Mouse (Mus musculus): ENCODE data around the gene Phpt1. TPM values are rescaled to one million over a fixed set of nuclear protein-coding genes. Genes with fewer than 3 reads are reported as not detected.

Gene Phpt1
- total RNA-seq, 1 experiment: 29.9 TPM

DNA sequence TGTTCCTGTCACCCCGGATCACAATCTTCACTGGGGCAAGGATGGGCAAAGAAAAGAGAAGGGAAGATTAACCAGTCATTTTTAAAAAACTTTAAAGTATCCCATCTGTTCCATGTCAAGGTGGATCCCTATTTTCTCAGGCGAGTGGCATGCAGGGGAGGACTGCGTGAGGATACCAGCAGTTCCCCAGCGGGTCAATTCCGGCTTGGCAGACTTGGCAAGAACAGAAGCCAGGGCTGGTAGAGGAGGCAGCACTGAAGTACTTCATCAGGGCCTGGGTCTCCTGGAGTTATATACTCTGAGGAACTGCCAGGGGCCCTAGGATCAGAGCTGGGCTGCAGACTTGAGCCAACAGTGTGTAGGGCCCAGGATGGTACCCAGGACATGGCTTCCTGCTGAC is 27.5 kb upstream of the Phpt1 start:
- Histone ChIP-seq H3K27ac (ENCODE audit: insufficient read depth, low read depth, low read length, poor library complexity, severe bottlenecking) (no peak overlapping the region), H3K4me1 (ENCODE audit: control insufficient read depth in 2 of 2, insufficient read depth in 2 of 2, low read length in 2 of 2, poor library complexity in 1 of 2) (no peaks in the 10 kb centered on the region), H3K9me3 (ENCODE audit: control insufficient read depth, insufficient read depth, low read depth, low read length) (no peaks in the 10 kb centered on the region), H3K4me3 (ENCODE audit: insufficient read depth in 1 of 2, low read depth in 1 of 2, low read length in 2 of 2, poor library complexity in 1 of 2, severe bottlenecking in 1 of 2) (no peak overlapping the region), H3K9ac (ENCODE audit: insufficient read depth, low read depth, low read length, poor library complexity, severe bottlenecking) (no peak overlapping the region), H3K36me3 (ENCODE audit: control insufficient read depth, insufficient read depth, low read length, poor library complexity, severe bottlenecking) (peaks cover 24% of the 10 kb centered on the region; the same call in 1 of the 2 replicates)
- in situ Hi-C loops (cut with MboI; ENCODE audit: low sequenced_read_pairs in 2 of 2, unreplicated experiment in 2 of 2): no loop called here
- DNase-seq (ENCODE audit: low read depth, low spot score): no peak
- TF ChIP-seq HCFC1 (IDR thresholded peaks at IDR 0.05; ENCODE audit: borderline replicate concordance, insufficient read depth, low read length) (no peak), MAFK (IDR thresholded peaks at IDR 0.05; ENCODE audit: insufficient read depth, low read depth, low read length) (no peak), CHD2 (IDR thresholded peaks at IDR 0.05; ENCODE audit: low read depth, low read length) (no peak), ZC3H11A (IDR thresholded peaks at IDR 0.05; ENCODE audit: borderline replicate concordance, low read depth, low read length) (no peak), ZNF384 (IDR thresholded peaks at IDR 0.05; ENCODE audit: low read depth, low read length) (no peak)

DNA sequence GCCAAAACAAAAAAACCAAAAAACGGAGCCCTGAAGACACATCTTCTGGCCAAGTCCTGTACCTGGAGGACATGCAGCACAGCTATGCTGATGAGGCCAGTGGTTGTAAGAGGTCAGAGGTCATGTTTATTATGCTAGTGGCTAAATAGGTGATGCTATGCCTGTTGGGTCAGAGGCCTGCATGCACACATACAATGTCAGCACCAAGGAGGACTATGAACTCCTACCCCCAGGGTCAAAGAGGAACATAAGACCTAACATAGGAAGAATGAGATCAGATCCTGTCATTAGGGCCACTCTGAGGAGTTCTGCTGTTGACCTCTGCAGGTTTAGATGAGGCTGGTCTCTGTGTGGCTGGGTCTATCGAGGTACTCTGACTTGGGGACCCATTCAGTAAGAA is 25.0 kb upstream of the Phpt1 start:
- Histone ChIP-seq H3K27ac (ENCODE audit: insufficient read depth, low read depth, low read length, poor library complexity, severe bottlenecking) (no peak overlapping the region), H3K9ac (ENCODE audit: insufficient read depth, low read depth, low read length, poor library complexity, severe bottlenecking) (no peak overlapping the region), H3K9me3 (ENCODE audit: control insufficient read depth, insufficient read depth, low read depth, low read length) (no peaks in the 10 kb centered on the region), H3K4me1 (ENCODE audit: control insufficient read depth in 2 of 2, insufficient read depth in 2 of 2, low read length in 2 of 2, poor library complexity in 1 of 2) (no peaks in the 10 kb centered on the region), H3K36me3 (ENCODE audit: control insufficient read depth, insufficient read depth, low read length, poor library complexity, severe bottlenecking) (peaks cover 33% of the 10 kb centered on the region), H3K4me3 (ENCODE audit: insufficient read depth in 1 of 2, low read depth in 1 of 2, low read length in 2 of 2, poor library complexity in 1 of 2, severe bottlenecking in 1 of 2) (no peak overlapping the region)
- DNase-seq (ENCODE audit: low read depth, low spot score): no peak
- TF ChIP-seq HCFC1 (IDR thresholded peaks at IDR 0.05; ENCODE audit: borderline replicate concordance, insufficient read depth, low read length): no peak
- TF ChIP-seq ZC3H11A (IDR thresholded peaks at IDR 0.05; ENCODE audit: borderline replicate concordance, low read depth, low read length): no peak
- TF ChIP-seq ZNF384 (IDR thresholded peaks at IDR 0.05; ENCODE audit: low read depth, low read length): no peak
- no peak for TF ChIP-seq MAFK (IDR thresholded peaks at IDR 0.05; ENCODE audit: insufficient read depth, low read depth, low read length)
- no peak for TF ChIP-seq CHD2 (IDR thresholded peaks at IDR 0.05; ENCODE audit: low read depth, low read length)
- in situ Hi-C loops (cut with MboI; ENCODE audit: low sequenced_read_pairs in 2 of 2, unreplicated experiment in 2 of 2): no loop called here

GRCm38 (mm10) chr2:25598749-25599148 is 23.7 kb upstream of the Phpt1 start:
- Histone ChIP-seq H3K27ac (ENCODE audit: insufficient read depth, low read depth, low read length, poor library complexity, severe bottlenecking) (no peak overlapping the region), H3K4me1 (ENCODE audit: control insufficient read depth in 2 of 2, insufficient read depth in 2 of 2, low read length in 2 of 2, poor library complexity in 1 of 2) (no peaks in the 10 kb centered on the region), H3K9me3 (ENCODE audit: control insufficient read depth, insufficient read depth, low read depth, low read length) (no peaks in the 10 kb centered on the region), H3K4me3 (ENCODE audit: insufficient read depth in 1 of 2, low read depth in 1 of 2, low read length in 2 of 2, poor library complexity in 1 of 2, severe bottlenecking in 1 of 2) (no peak overlapping the region), H3K9ac (ENCODE audit: insufficient read depth, low read depth, low read length, poor library complexity, severe bottlenecking) (no peak overlapping the region), H3K36me3 (ENCODE audit: control insufficient read depth, insufficient read depth, low read length, poor library complexity, severe bottlenecking) (peaks cover 34% of the 10 kb centered on the region)
- in situ Hi-C loops (cut with MboI; ENCODE audit: low sequenced_read_pairs in 2 of 2, unreplicated experiment in 2 of 2): no loop called here
- DNase-seq (ENCODE audit: low read depth, low spot score): no peak
- no peak for TF ChIP-seq MAFK (IDR thresholded peaks at IDR 0.05; ENCODE audit: insufficient read depth, low read depth, low read length)
- TF ChIP-seq HCFC1 (IDR thresholded peaks at IDR 0.05; ENCODE audit: borderline replicate concordance, insufficient read depth, low read length): no peak
- no peak for TF ChIP-seq ZC3H11A (IDR thresholded peaks at IDR 0.05; ENCODE audit: borderline replicate concordance, low read depth, low read length)
- no peak for TF ChIP-seq ZNF384 (IDR thresholded peaks at IDR 0.05; ENCODE audit: low read depth, low read length)
- TF ChIP-seq CHD2 (IDR thresholded peaks at IDR 0.05; ENCODE audit: low read depth, low read length): no peak

DNA sequence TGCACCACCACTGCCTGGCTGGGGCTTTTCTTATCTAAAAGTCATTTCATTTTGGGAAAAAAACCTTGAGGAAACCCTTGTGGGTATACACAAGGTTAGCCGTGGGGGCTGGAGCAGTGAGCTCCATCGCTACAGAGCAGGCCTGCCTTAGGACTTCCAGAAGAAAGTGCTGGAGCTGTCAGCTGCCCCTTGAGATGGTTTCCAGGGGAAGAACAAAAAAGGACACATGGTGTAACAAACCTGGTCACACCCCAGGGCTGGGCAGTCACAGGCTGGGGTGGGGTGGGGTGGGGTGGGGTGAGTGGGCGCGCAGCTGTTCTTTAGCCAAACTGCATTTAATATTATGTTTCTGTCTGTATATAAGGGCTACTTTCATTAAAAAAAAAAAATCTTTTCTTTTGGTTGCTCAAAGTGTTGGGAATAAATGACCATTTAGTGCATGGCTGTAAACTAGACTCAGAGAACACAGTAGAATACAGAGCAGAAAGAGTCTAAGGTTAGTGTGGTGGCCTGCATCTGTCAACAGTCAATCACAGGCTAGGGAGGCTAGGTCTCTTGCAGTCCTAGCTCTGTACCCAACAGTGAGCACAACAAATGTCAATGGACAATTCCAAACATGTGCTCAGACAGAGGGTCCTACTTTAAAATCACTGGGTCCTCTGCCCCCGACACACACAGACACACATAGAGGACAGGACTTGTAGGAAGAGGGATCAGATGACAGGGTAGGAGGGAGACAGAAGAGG is 21.9 kb upstream of the Phpt1 start:
- H3K4me1 ChIP-seq (ENCODE audit: control insufficient read depth in 2 of 2, insufficient read depth in 2 of 2, low read length in 2 of 2, poor library complexity in 1 of 2): no peaks in the 10 kb centered on the region
- H3K4me3 ChIP-seq (ENCODE audit: insufficient read depth in 1 of 2, low read depth in 1 of 2, low read length in 2 of 2, poor library complexity in 1 of 2, severe bottlenecking in 1 of 2): no peak overlapping the region
- H3K9ac ChIP-seq (ENCODE audit: insufficient read depth, low read depth, low read length, poor library complexity, severe bottlenecking): no peak overlapping the region
- H3K9me3 ChIP-seq (ENCODE audit: control insufficient read depth, insufficient read depth, low read depth, low read length): no peaks in the 10 kb centered on the region
- H3K36me3 ChIP-seq (ENCODE audit: control insufficient read depth, insufficient read depth, low read length, poor library complexity, severe bottlenecking): peaks cover 47% of the 10 kb centered on the region
- no peak overlapping the region for H3K27ac ChIP-seq (ENCODE audit: insufficient read depth, low read depth, low read length, poor library complexity, severe bottlenecking)
- in situ Hi-C loops (cut with MboI; ENCODE audit: low sequenced_read_pairs in 2 of 2, unreplicated experiment in 2 of 2): no loop called here
- DNase-seq (ENCODE audit: low read depth, low spot score): no peak
- no peak for TF ChIP-seq ZC3H11A (IDR thresholded peaks at IDR 0.05; ENCODE audit: borderline replicate concordance, low read depth, low read length)
- TF ChIP-seq CHD2 (IDR thresholded peaks at IDR 0.05; ENCODE audit: low read depth, low read length): no peak
- no peak for TF ChIP-seq ZNF384 (IDR thresholded peaks at IDR 0.05; ENCODE audit: low read depth, low read length)
- TF ChIP-seq MAFK (IDR thresholded peaks at IDR 0.05; ENCODE audit: insufficient read depth, low read depth, low read length): no peak
- no peak for TF ChIP-seq HCFC1 (IDR thresholded peaks at IDR 0.05; ENCODE audit: borderline replicate concordance, insufficient read depth, low read length)
